Mouse (Mus musculus) 3134 (cell line): ENCODE measurements at regions not wholly inside any gene's neighbourhood (a gene's known extent, or its start where the extent isn't known, plus 50 kb on each side); places are given as distances from the start of the nearest gene placed in this dataset.

Experiments
- DNase-seq: peaks from one replicate; pipeline ENCODE4 v3.0.0-alpha.2; 2011; ENCODE audit warnings: low spot score; ENCODE audit not compliant: insufficient read length; ENCODE audit errors: extremely low read depth

- DNase-seq = no peak
These were observed 451.7 kb downstream of the Sox2 start for GRCm38 (mm10) chr3:35101951-35102350.

- DNase-seq = peak; percentile 26
These were observed 452.7 kb downstream of the Sox2 start for GRCm38 (mm10) chr3:35102715-35103591.

GRCm38 (mm10) chr3:35104884-35105283 is 454.7 kb downstream of the Sox2 start:
- DNase-seq = no peak

- no peak for DNase-seq
These were observed 455.9 kb downstream of the Sox2 start for GRCm38 (mm10) chr3:35106097-35106496.

- no peak for DNase-seq
These were observed 483.3 kb downstream of the Sox2 start for GRCm38 (mm10) chr3:35133477-35133876.

- DNase-seq = no peak
These were observed 491.5 kb downstream of the Sox2 start for GRCm38 (mm10) chr3:35141500-35142220.

- DNase-seq = no peak
These were observed 492.5 kb downstream of the Sox2 start for GRCm38 (mm10) chr3:35142683-35143082.

- no peak for DNase-seq
These were observed 495.4 kb downstream of the Sox2 start for GRCm38 (mm10) chr3:35145569-35145968.

- DNase-seq = no peak
These were observed 496.5 kb downstream of the Sox2 start for GRCm38 (mm10) chr3:35146681-35147080.

- DNase-seq = no peak
These were observed 499.1 kb downstream of the Sox2 start for GRCm38 (mm10) chr3:35149251-35149691.

- DNase-seq = no peak
These were observed 502.0 kb downstream of the Sox2 start for GRCm38 (mm10) chr3:35152191-35152590.

GRCm38 (mm10) chr3:35154266-35154665 is 504.1 kb downstream of the Sox2 start:
- no peak for DNase-seq

GRCm38 (mm10) chr3:35168676-35169075 is 518.5 kb downstream of the Sox2 start:
- DNase-seq = no peak

GRCm38 (mm10) chr3:35178759-35179440 is 528.7 kb downstream of the Sox2 start:
- peak; percentile 4 for DNase-seq

GRCm38 (mm10) chr3:35208526-35208925 is 545.4 kb upstream of the Atp11b start:
- DNase-seq = no peak

GRCm38 (mm10) chr3:35219394-35219793 is 534.5 kb upstream of the Atp11b start:
- DNase-seq = no peak

GRCm38 (mm10) chr3:35221183-35221582 is 532.7 kb upstream of the Atp11b start:
- no peak for DNase-seq

- DNase-seq = no peak
These were observed 531.7 kb upstream of the Atp11b start for GRCm38 (mm10) chr3:35222251-35222650.

- peak; percentile 68 for DNase-seq
These were observed 528.7 kb upstream of the Atp11b start for GRCm38 (mm10) chr3:35225051-35225701.

- peak; percentile 20 for DNase-seq
These were observed 528.0 kb upstream of the Atp11b start for GRCm38 (mm10) chr3:35225774-35226365.
